Mouse (Mus musculus): ENCODE data around the gene Eci2. TPM values are rescaled to one million over a fixed set of nuclear protein-coding genes. Genes with fewer than 3 reads are reported as not detected.
"Not testable (repeated sequence)": the region's sequence is repeated elsewhere in the genome, so short reads cannot be mapped to it uniquely, and the experiment has no call there.

Gene Eci2
- polyA plus RNA-seq, 1 experiment = 16.0 TPM

DNA sequence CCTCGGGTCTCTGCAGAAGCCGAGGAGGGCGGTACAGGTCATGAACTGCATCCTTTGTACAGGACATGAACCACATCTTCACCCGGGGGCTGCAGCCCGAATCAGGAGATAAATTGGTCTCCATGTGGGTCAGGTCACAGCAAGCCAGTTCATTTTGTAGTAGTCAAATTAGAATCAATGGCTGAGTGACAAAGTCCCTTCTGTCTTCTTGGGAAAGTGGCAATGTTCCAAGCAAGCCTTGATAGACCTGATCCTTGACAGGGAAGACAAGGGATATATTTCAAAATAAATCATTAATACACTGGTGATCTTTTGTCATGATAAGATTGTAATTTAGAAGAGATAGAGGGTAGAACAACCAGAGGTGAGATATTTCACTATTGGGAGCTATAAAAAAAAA lies 9.6 kb upstream of the Eci2 start:
- Histone ChIP-seq H3K36me3 (ENCODE audit: control insufficient read depth, insufficient read depth, low read length) (no peaks in the 10 kb centered on the region), H3K4me1 (ENCODE audit: control insufficient read depth, insufficient read depth, insufficient read length) (no peaks in the 10 kb centered on the region), H3K27ac (ENCODE audit: insufficient read depth, low read length) (no peak overlapping the region), H3K27me3 (ENCODE audit: control insufficient read depth, insufficient read depth, low read length) (no peaks in the 10 kb centered on the region), H3K4me3 (ENCODE audit: extremely low read depth, insufficient read depth, insufficient read length) (no peak overlapping the region)
- no peak for DNase-seq (ENCODE audit: low read depth in 1 of 2, low spot score in 2 of 2)
- 83% methylated on average over 5 of the region's 5 CpGs for WGBS
- TF ChIP-seq CTCF (IDR thresholded peaks at IDR 0.05; ENCODE audit: extremely low read depth, insufficient read depth, insufficient read length, insufficient replicate concordance) (no peak), POLR2A (IDR thresholded peaks at IDR 0.05; ENCODE audit: low read depth, low read length) (no peak)

DNA sequence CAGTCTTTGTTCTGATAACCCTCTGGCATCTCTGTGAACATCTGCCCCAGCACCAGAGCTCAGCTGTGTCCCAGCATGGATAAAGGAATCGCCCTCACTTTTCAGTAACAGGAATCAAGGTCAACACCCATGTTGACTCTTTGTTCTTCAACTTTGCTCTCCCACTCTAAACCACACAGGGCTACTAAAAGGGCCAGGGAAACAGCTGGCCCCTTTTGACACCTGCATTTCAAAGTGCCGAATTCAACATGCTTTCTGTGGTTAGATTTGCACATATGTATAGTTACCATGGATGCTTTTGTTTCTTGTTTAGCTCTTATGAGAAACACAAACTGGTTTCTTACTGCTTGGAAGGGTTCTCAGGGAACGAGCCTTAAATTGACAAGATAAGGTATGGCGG lies 8.8 kb upstream of the Eci2 start:
- 60% methylated on average over 4 of the region's 4 CpGs for WGBS
- H3K27me3 ChIP-seq (ENCODE audit: control insufficient read depth, insufficient read depth, low read length) = no peaks in the 10 kb centered on the region
- H3K36me3 ChIP-seq (ENCODE audit: control insufficient read depth, insufficient read depth, low read length) = no peaks in the 10 kb centered on the region
- H3K4me1 ChIP-seq (ENCODE audit: control insufficient read depth, insufficient read depth, insufficient read length) = no peaks in the 10 kb centered on the region
- H3K4me3 ChIP-seq (ENCODE audit: extremely low read depth, insufficient read depth, insufficient read length) = no peak overlapping the region
- no peak overlapping the region for H3K27ac ChIP-seq (ENCODE audit: insufficient read depth, low read length)
- TF ChIP-seq CTCF (IDR thresholded peaks at IDR 0.05; ENCODE audit: extremely low read depth, insufficient read depth, insufficient read length, insufficient replicate concordance) (no peak), POLR2A (IDR thresholded peaks at IDR 0.05; ENCODE audit: low read depth, low read length) (no peak)
- DNase-seq (ENCODE audit: low read depth in 1 of 2, low spot score in 2 of 2) = no peak

GRCm38 (mm10) chr13:35033571-35033970 lies 6.7 kb upstream of the Eci2 start:
- TF ChIP-seq POLR2A (IDR thresholded peaks at IDR 0.05; ENCODE audit: low read depth, low read length) = no peak
- TF ChIP-seq CTCF (IDR thresholded peaks at IDR 0.05; ENCODE audit: extremely low read depth, insufficient read depth, insufficient read length, insufficient replicate concordance) = no peak
- WGBS = 76% methylated on average over 4 of the region's 4 CpGs

GRCm38 (mm10) chr13:35031684-35032082 lies 4.8 kb upstream of the Eci2 start:
- Histone ChIP-seq H3K27ac (ENCODE audit: insufficient read depth, low read length) (no peak overlapping the region), H3K36me3 (ENCODE audit: control insufficient read depth, insufficient read depth, low read length) (no peaks in the 10 kb centered on the region), H3K4me1 (ENCODE audit: control insufficient read depth, insufficient read depth, insufficient read length) (no peaks in the 10 kb centered on the region), H3K4me3 (ENCODE audit: extremely low read depth, insufficient read depth, insufficient read length) (no peak overlapping the region), H3K27me3 (ENCODE audit: control insufficient read depth, insufficient read depth, low read length) (no peaks in the 10 kb centered on the region; the same call in 1 of the 2 replicates)
- DNase-seq (ENCODE audit: low read depth in 1 of 2, low spot score in 2 of 2) = no peak
- TF ChIP-seq POLR2A (IDR thresholded peaks at IDR 0.05; ENCODE audit: low read depth, low read length) (no peak), CTCF (IDR thresholded peaks at IDR 0.05; ENCODE audit: extremely low read depth, insufficient read depth, insufficient read length, insufficient replicate concordance) (no peak)
- WGBS = 84% methylated on average over 4 of the region's 4 CpGs

More at GRCm38 (mm10) chr13:35033571-35033970, 6.7 kb upstream of the Eci2 start:
- Histone ChIP-seq H3K4me1 (ENCODE audit: control insufficient read depth, insufficient read depth, insufficient read length) (no peaks in the 10 kb centered on the region), H3K36me3 (ENCODE audit: control insufficient read depth, insufficient read depth, low read length) (no peaks in the 10 kb centered on the region), H3K27ac (ENCODE audit: insufficient read depth, low read length) (no peak overlapping the region), H3K27me3 (ENCODE audit: control insufficient read depth, insufficient read depth, low read length) (no peaks in the 10 kb centered on the region; the same call in 1 of the 2 replicates), H3K4me3 (ENCODE audit: extremely low read depth, insufficient read depth, insufficient read length) (no peak overlapping the region)
- DNase-seq (ENCODE audit: low read depth in 1 of 2, low spot score in 2 of 2) = no peak

GRCm38 (mm10) chr13:35030979-35031683 lies 4.2 kb upstream of the Eci2 start:
- DNase-seq (ENCODE audit: low read depth in 1 of 2, low spot score in 2 of 2) = no peak
- Histone ChIP-seq H3K27me3 (ENCODE audit: control insufficient read depth, insufficient read depth, low read length) (no peaks in the 10 kb centered on the region; the same call in 1 of the 2 replicates), H3K36me3 (ENCODE audit: control insufficient read depth, insufficient read depth, low read length) (no peaks in the 10 kb centered on the region), H3K4me3 (ENCODE audit: extremely low read depth, insufficient read depth, insufficient read length) (no peak overlapping the region), H3K4me1 (ENCODE audit: control insufficient read depth, insufficient read depth, insufficient read length) (no peaks in the 10 kb centered on the region), H3K27ac (ENCODE audit: insufficient read depth, low read length) (no peak overlapping the region)
- WGBS = 86% methylated on average over 7 of the region's 7 CpGs
- no peak for TF ChIP-seq CTCF (IDR thresholded peaks at IDR 0.05; ENCODE audit: extremely low read depth, insufficient read depth, insufficient read length, insufficient replicate concordance)
- no peak for TF ChIP-seq POLR2A (IDR thresholded peaks at IDR 0.05; ENCODE audit: low read depth, low read length)

GRCm38 (mm10) chr13:35028365-35028764 lies 1.5 kb upstream of the Eci2 start:
- TF ChIP-seq CTCF (IDR thresholded peaks at IDR 0.05; ENCODE audit: extremely low read depth, insufficient read depth, insufficient read length, insufficient replicate concordance) (no peak), POLR2A (IDR thresholded peaks at IDR 0.05; ENCODE audit: low read depth, low read length) (no peak)
- DNase-seq (ENCODE audit: low read depth in 1 of 2, low spot score in 2 of 2) = no peak
- 92% methylated on average over 3 of the region's 3 CpGs for WGBS
- H3K27ac ChIP-seq (ENCODE audit: insufficient read depth, low read length) = no peak overlapping the region
- no peaks in the 10 kb centered on the region for H3K4me1 ChIP-seq (ENCODE audit: control insufficient read depth, insufficient read depth, insufficient read length)
- no peaks in the 10 kb centered on the region for H3K36me3 ChIP-seq (ENCODE audit: control insufficient read depth, insufficient read depth, low read length)
- no peak overlapping the region for H3K4me3 ChIP-seq (ENCODE audit: extremely low read depth, insufficient read depth, insufficient read length)
- H3K27me3 ChIP-seq (ENCODE audit: control insufficient read depth, insufficient read depth, low read length) = no peaks in the 10 kb centered on the region; the same call in 1 of the 2 replicates

GRCm38 (mm10) chr13:35023401-35023800 lies 3.5 kb downstream of the Eci2 start:
- not testable (repeated sequence) for H3K4me1 ChIP-seq (ENCODE audit: control insufficient read depth, insufficient read depth, insufficient read length); DNase-seq (ENCODE audit: low read depth in 1 of 2, low spot score in 2 of 2); H3K27me3 ChIP-seq (ENCODE audit: control insufficient read depth, insufficient read depth, low read length); H3K36me3 ChIP-seq (ENCODE audit: control insufficient read depth, insufficient read depth, low read length); H3K27ac ChIP-seq (ENCODE audit: insufficient read depth, low read length); H3K4me3 ChIP-seq (ENCODE audit: extremely low read depth, insufficient read depth, insufficient read length)
- 73% methylated on average over 1 of the region's 1 CpGs for WGBS
